Mouse (Mus musculus): ENCODE measurements around the gene Kalrn.

DNA sequence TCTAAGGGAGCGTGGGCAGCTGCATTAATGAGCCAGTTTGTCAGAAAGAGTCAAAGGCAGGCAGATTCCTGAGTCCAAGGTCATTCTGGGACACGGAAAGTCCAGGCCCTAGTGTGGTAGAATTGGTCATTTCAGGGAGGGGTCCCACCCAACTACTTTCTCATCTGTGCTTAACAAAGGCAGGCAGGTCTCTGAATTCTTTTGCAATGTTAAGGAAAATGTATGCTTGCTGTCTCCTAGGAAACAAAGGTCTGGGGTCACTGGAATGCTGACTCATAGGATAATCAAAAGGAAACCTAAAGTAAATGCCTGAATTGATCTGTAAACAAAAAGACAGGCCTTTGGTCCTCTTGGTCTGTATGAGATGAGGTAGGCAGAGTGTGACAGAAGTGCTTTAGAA, 593.5 kb downstream of the Kalrn start:
- TF ChIP-seq GATA1 (IDR thresholded peaks at IDR 0.05; ENCODE audit: low read length): no peak
- TF ChIP-seq TAL1 (IDR thresholded peaks at IDR 0.05; ENCODE audit: low read length): no peak
